ENCODE assay signal across 18 mouse cellular contexts in genomic region chr2:113303240-113303538, GRCm38 (mm10). TPM values are rescaled to one million over a fixed set of nuclear protein-coding genes. Genes with fewer than 3 reads are reported as not detected.
DNase-seq lines count a peak whose midpoint lies in the region; ATAC-seq and TF ChIP-seq lines count a peak whose summit lies in the region.
"Had no signal": no experiment of that assay in that cellular context is flagged by ENCODE, and none has a peak within 500 bp of the region (broad histone marks: within the 10 kb centered on the region; RNA-seq: fewer than 3 reads in every experiment).

No protein-coding gene starts in this region.

- H3K9me3 ChIP-seq in heart, embryonic 11.5 days (replicated peaks; ENCODE audit: control insufficient read depth, low read length), result no peaks in the 10 kb centered on the region
- H3K9me3 ChIP-seq in lung, embryonic 14.5 days (ENCODE audit: low read depth, low read length), result no peaks in the 10 kb centered on the region
- no peaks in the 10 kb centered on the region for H3K9me3 ChIP-seq in hindbrain, embryonic 15.5 days
- no peaks in the 10 kb centered on the region for H3K9me3 ChIP-seq in neural tube, embryonic 15.5 days (replicated peaks)
- H3K9me3 ChIP-seq: heart, embryonic 12.5 days had no signal

- H3K27me3 ChIP-seq in heart, embryonic 11.5 days (ENCODE audit: control insufficient read depth, insufficient read depth, low read length), result no peaks in the 10 kb centered on the region
- H3K27me3 ChIP-seq in lung, embryonic 14.5 days (ENCODE audit: insufficient read depth, low read length), result no peaks in the 10 kb centered on the region
- H3K27me3 ChIP-seq in hindbrain, embryonic 15.5 days, result no peaks in the 10 kb centered on the region
- H3K27me3 ChIP-seq in neural tube, embryonic 15.5 days (replicated peaks), result peaks cover 5% of the 10 kb centered on the region; the same call in 1 of the 2 replicates
- H3K27me3 ChIP-seq: heart, embryonic 12.5 days had no signal

- H3K4me2 ChIP-seq in heart, embryonic 11.5 days, result no peak overlapping the region
- H3K4me2 ChIP-seq in lung, embryonic 14.5 days, result no peak overlapping the region
- H3K4me2 ChIP-seq in hindbrain, embryonic 15.5 days, result no peak overlapping the region
- H3K4me2 ChIP-seq in neural tube, embryonic 15.5 days, result no peak overlapping the region
- H3K4me2 ChIP-seq: heart, embryonic 12.5 days had no signal

- intact Hi-C loops in heart, postnatal 14 days (cut with DNase I), result loop anchor here (2.0 to 10.0 kb wide), 2 partner anchors 502 kb away; no protein-coding TSS in a partner anchor
- intact Hi-C loops in gastrocnemius, adult 2 months (cut with DNase I), result loop anchor here (2.0 to 10.0 kb wide), 2 partner anchors 502 kb away; no protein-coding TSS in a partner anchor

- no peak overlapping the region for H3K4me3 ChIP-seq in heart, embryonic 11.5 days (ENCODE audit: low read depth, low read length)
- no peak overlapping the region for H3K4me3 ChIP-seq in lung, embryonic 14.5 days (ENCODE audit: low read depth, low read length)
- H3K4me3 ChIP-seq in hindbrain, embryonic 15.5 days, result no peak overlapping the region
- no peak overlapping the region for H3K4me3 ChIP-seq in neural tube, embryonic 15.5 days (replicated peaks)
- H3K4me3 ChIP-seq in gastrocnemius, adult 2 months, result no peak overlapping the region
- H3K4me3 ChIP-seq: erythroblast, embryonic 14.5 days; heart, embryonic 12.5 days had no signal

- no peak overlapping the region for H3K9ac ChIP-seq in heart, embryonic 11.5 days (ENCODE audit: low read depth, low read length)
- H3K9ac ChIP-seq in lung, embryonic 14.5 days, result no peak overlapping the region
- H3K9ac ChIP-seq in hindbrain, embryonic 15.5 days, result no peak overlapping the region
- H3K9ac ChIP-seq in neural tube, embryonic 15.5 days (replicated peaks), result no peak overlapping the region
- H3K9ac ChIP-seq: heart, embryonic 12.5 days had no signal

- no peak overlapping the region for H3K27ac ChIP-seq in heart, embryonic 11.5 days (ENCODE audit: low read depth, low read length)
- no peak overlapping the region for H3K27ac ChIP-seq in lung, embryonic 14.5 days (ENCODE audit: low read depth)
- H3K27ac ChIP-seq in hindbrain, embryonic 15.5 days (replicated peaks), result no peak overlapping the region
- no peak overlapping the region for H3K27ac ChIP-seq in neural tube, embryonic 15.5 days (replicated peaks)
- H3K27ac ChIP-seq in gastrocnemius, adult 2 months, result no peak overlapping the region

- no peak for DNase-seq in heart, postnatal 14 days
- DNase-seq in lung, embryonic 14.5 days, result no peak
- no peak for DNase-seq in lung, postnatal 4 days
- DNase-seq in gastrocnemius, adult 2 months, result no peak
- DNase-seq in lung, postnatal 25 days (ENCODE audit: low spot score), result no peak
- DNase-seq: adrenal gland, adult 8-10 months; gastrocnemius, postnatal 14 days; kidney, adult 18-20 months; layer of hippocampus, adult 9-11 months had no signal

- H3K36me3 ChIP-seq in heart, embryonic 11.5 days (ENCODE audit: control insufficient read depth, insufficient read depth, low read length), result no peaks in the 10 kb centered on the region
- H3K36me3 ChIP-seq in lung, embryonic 14.5 days (ENCODE audit: insufficient read depth), result no peaks in the 10 kb centered on the region
- H3K36me3 ChIP-seq in hindbrain, embryonic 15.5 days, result no peaks in the 10 kb centered on the region
- no peaks in the 10 kb centered on the region for H3K36me3 ChIP-seq in neural tube, embryonic 15.5 days
- H3K36me3 ChIP-seq: heart, embryonic 12.5 days had no signal

- 0 out of 2 replicates have a peak, but pooled peaks have one; percentile 42 for ATAC-seq in heart, embryonic 11.5 days (replicated peaks; ENCODE audit: insufficient number of reproducible peaks, low FRiP score, low TSS enrichment)
- peak; percentile 41; the same call in 1 of the 2 replicates for ATAC-seq in lung, embryonic 14.5 days (ENCODE audit: insufficient read depth)
- peak; percentile 3; the same call in 1 of the 2 replicates for ATAC-seq in hindbrain, embryonic 15.5 days (ENCODE audit: low FRiP score, low read depth)
- ATAC-seq in neural tube, embryonic 15.5 days (ENCODE audit: low FRiP score), result 0 out of 2 replicates have a peak, but pooled peaks have one; percentile 17

- no peaks in the 10 kb centered on the region for H3K4me1 ChIP-seq in heart, embryonic 11.5 days (ENCODE audit: control insufficient read depth, insufficient read depth, low read length)
- H3K4me1 ChIP-seq in lung, embryonic 14.5 days (ENCODE audit: insufficient read depth), result no peaks in the 10 kb centered on the region
- 0 out of 2 replicates have a peak, but pooled peaks cover 2% of the 10 kb centered on the region for H3K4me1 ChIP-seq in hindbrain, embryonic 15.5 days (replicated peaks)
- H3K4me1 ChIP-seq in neural tube, embryonic 15.5 days, result no peaks in the 10 kb centered on the region
- H3K4me1 ChIP-seq: heart, embryonic 12.5 days had no signal

- no peak for TF ChIP-seq CTCF in lung, embryonic 14.5 days (IDR thresholded peaks at IDR 0.05; ENCODE audit: low read depth)
- no peak for TF ChIP-seq CTCF in gastrocnemius, adult 2 months (IDR thresholded peaks at IDR 0.05)

- 70% methylated on average over 4 of the region's 4 CpGs for WGBS in heart, embryonic 11.5 days (ENCODE audit: insufficient replicate concordance)
- WGBS in lung, embryonic 14.5 days, result 67% methylated on average over 4 of the region's 4 CpGs
- 80% methylated on average over 4 of the region's 4 CpGs for WGBS in hindbrain, embryonic 15.5 days
- 72% methylated on average over 4 of the region's 4 CpGs for WGBS in neural tube, embryonic 15.5 days

RNA-seq across cellular contexts. Expression of gene Tmco5b, which starts 17.7 kb away (rescaled TPM):
- polyA plus RNA-seq in heart, embryonic 11.5 days (2014; fragmentation: Nextera tagmentation; extraction: Ambion mirVana), result not detected in 2 replicates
- not detected for total RNA-seq in heart, postnatal 14 days (2021)
- not detected in 2 replicates for polyA plus RNA-seq in lung, embryonic 14.5 days (2014; fragmentation: Nextera tagmentation; extraction: Ambion mirVana)
- polyA plus RNA-seq in hindbrain, embryonic 15.5 days (2015; fragmentation: Nextera tagmentation; extraction: Ambion mirVana), result not detected in 2 replicates
- polyA plus RNA-seq in neural tube, embryonic 15.5 days (2015; fragmentation: Nextera tagmentation; extraction: Ambion mirVana), result not detected in 2 replicates
- total RNA-seq in gastrocnemius, adult 2 months (2021), result not detected
- total RNA-seq: adrenal gland, adult 8-10 months; gastrocnemius, postnatal 14 days; monocyte, adult 5-6 weeks had no signal
- polyA plus RNA-seq: erythroblast, embryonic 14.5 days; heart, embryonic 12.5 days; limb, embryonic 11.5 days; lung, embryonic 16.5 days; small intestine, adult 2 months had no signal

RNA-seq across cellular contexts. Expression of gene Fmn1, which starts 24.3 kb away (rescaled TPM):
- polyA plus RNA-seq in heart, embryonic 11.5 days (2014; fragmentation: Nextera tagmentation; extraction: Ambion mirVana), result 2.5 and 2.8 TPM in 2 replicates
- total RNA-seq in heart, postnatal 14 days (2021), result 10 to 100 TPM; 24.3 to 26.9 TPM
- polyA plus RNA-seq in lung, embryonic 14.5 days (2014; fragmentation: Nextera tagmentation; extraction: Ambion mirVana), result 2.5 and 2.7 TPM in 2 replicates
- 0.38 and 0.56 TPM in 2 replicates for polyA plus RNA-seq in hindbrain, embryonic 15.5 days (2015; fragmentation: Nextera tagmentation; extraction: Ambion mirVana)
- polyA plus RNA-seq in neural tube, embryonic 15.5 days (2015; fragmentation: Nextera tagmentation; extraction: Ambion mirVana), result 0.56 and 1.1 TPM in 2 replicates
- total RNA-seq in gastrocnemius, adult 2 months (2021), result 1 to 10 TPM; 2.8 to 7.8 TPM
